Mouse (Mus musculus) lung, postnatal 25 days (tissue): Measurements from ENCODE around the gene Mysm1.

Experiments
- DNase-seq: peaks from one replicate; pipeline ENCODE4 v3.0.0; 2022; ENCODE audit warnings: low spot score

Mysm1 gene

DNA sequence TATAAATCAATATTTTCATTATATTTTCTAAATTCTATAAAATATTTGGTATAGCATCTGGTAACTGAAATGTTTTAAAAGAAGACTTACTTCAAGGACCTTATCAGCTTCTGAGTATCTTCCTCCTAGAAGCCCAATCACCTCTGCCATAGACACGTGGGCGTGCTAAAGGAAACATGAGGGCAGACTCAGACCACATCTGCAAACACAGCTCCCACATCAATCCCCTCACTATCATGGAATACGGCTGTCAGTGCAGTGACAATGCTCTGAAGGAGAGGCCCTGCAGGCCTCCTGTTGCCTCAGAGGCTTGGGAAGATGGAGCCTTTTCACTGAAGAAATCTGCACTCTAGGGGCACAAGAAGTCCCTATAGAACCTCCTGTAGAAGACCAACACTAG lies 26.1 kb downstream of the Mysm1 start:
- no peak for DNase-seq

DNA sequence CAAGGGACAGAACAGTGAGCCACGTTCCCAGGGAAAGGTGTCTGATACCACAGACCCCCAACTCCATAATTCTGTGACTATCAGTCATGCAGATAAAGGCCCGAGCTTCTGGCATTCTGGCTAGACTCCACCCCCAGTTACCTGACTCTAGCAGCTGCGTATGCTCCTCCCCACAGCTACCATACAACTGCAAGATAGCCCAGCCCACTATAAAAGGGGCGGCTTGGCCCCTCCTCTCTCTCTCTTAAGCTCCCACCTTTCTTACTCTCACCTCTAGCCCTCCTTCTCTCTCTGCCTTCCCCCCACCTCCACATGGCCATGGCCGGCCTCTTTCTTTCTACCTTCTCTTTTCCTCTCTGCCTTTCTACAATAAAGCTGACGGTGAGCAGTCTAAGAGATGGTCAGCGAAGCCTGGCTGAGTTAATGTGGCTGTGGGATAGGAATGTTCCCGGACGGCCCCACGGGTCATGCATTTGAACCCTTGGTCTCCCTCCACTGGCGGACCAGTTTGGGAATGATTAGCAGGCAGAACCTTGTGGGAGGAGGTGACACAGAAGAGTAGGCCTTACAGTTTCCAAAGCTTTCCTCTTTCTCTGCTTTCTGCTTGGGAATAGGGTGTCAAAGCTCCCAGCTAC lies 37.6 kb downstream of the Mysm1 start:
- DNase-seq, result no peak

DNA sequence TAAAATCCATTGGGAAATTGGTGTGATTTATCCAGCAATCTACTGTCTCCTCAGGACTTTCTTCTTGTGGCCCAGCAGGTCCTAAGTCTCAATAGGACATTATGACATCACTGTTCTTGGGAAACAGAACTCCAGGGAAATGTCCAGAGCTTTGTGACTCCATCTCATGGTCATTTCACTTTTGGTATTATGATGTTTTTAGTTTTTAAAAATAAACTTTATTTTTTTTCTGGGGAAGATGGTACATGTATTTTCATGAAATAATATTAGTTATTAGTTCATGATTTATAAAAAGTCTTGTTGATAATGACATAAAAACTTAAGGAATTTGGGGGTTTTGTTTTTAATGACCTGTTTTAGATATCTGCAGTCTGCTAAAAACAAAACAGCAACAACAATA lies 50.2 kb downstream of the Mysm1 start, which contains the start of gene Eqtn:
Gene Eqtn, minus strand, starts transcription at position 101 of the 400 bp plus-strand sequence.
- DNase-seq, result no peak

DNA sequence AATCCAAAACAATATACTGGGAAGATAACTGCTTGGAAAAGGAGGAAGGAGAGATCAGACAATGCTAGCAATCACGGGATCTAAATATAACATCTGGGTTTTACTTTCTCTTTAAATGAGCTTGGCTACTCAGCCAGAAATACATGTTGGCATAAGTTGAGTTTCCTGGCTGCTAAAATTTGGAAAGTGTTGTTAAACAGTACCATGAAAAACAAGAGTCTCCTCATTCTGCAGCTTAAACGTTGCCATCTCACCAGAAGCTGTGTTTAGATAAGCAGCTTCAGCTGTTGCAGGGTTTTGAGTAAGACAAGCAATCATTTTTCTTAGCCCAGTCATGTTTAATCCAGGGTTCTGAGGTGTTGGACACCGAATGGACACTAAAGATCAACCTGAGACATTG lies 77.1 kb downstream of the Mysm1 start:
- no peak for DNase-seq

DNA sequence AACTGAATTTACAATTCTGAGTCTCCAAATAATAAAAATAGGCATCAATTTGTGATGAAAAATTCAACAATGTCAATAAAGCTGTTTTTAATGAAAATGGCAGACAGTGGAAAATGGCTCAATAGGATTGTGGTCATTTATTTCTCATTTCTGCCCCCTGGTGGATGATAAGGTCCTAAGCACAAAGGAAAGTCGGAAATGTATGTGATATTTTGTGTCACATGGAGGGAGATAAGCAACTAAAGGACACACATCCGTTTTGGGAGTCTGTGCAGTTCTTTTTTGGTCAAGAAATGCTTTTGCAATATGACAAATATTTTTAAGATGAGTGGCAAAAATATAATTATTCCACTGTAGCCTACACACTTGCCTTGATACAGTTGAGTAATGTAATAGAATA lies 78.2 kb downstream of the Mysm1 start:
- peak; percentile 63 for DNase-seq
